Mouse (Mus musculus): ENCODE data around the gene Mgat5b.

GRCm38 (mm10) chr11:116869223-116869622 is 49.4 kb upstream of the Mgat5b start:
- TF ChIP-seq HCFC1 (IDR thresholded peaks at IDR 0.05; ENCODE audit: borderline replicate concordance, insufficient read depth, low read length) = no peak
- TF ChIP-seq ZC3H11A (IDR thresholded peaks at IDR 0.05; ENCODE audit: borderline replicate concordance, low read depth, low read length) = no peak
- no peak for TF ChIP-seq ZNF384 (IDR thresholded peaks at IDR 0.05; ENCODE audit: low read depth, low read length)
- TF ChIP-seq MAFK (IDR thresholded peaks at IDR 0.05; ENCODE audit: insufficient read depth, low read depth, low read length) = no peak

Data from ES-E14 (cell line).